Mouse (Mus musculus): ENCODE measurements around the gene Gamt. TPM values are rescaled to one million over a fixed set of nuclear protein-coding genes. Genes with fewer than 3 reads are reported as not detected.

Gamt gene
- total and polyA plus RNA-seq, 3 experiments = 8.3 to 11.0 (median 8.4) TPM

DNA sequence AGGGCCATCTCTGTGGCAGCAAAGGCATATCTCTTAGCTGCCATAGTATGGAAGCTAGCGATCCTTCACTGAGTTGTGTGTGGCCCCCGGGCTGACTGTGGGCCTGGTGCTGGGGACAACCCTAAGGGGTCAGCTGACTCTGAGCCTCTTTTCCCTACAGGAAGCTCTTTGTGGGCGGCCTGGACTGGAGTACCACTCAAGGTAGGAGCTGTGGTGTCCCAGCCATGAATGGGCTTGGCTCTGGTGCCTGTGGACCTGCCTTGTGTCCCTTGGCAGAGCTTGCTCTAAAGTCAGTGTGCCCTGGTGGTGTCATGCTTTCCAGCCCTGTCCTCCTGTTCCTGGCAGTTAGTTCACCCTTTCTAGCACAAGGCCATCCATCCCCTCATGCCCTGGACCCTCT is 13.0 kb upstream of the Gamt start:
- Histone ChIP-seq H3K4me3 (no peak overlapping the region), H3K36me3 (ENCODE audit: control insufficient read depth, insufficient read depth, low read length) (no peaks in the 10 kb centered on the region), H3K27me3 (ENCODE audit: control insufficient read depth, insufficient read depth, low read length) (no peaks in the 10 kb centered on the region), H3K27ac (no peak overlapping the region), H3K79me2 (replicated peaks; ENCODE audit: control insufficient read depth, insufficient read depth, low read length) (peaks cover 10% of the 10 kb centered on the region), H3K4me1 (ENCODE audit: control insufficient read depth, insufficient read depth, low read length) (peaks cover 21% of the 10 kb centered on the region), H3K9ac (ENCODE audit: low read depth, low read length) (no peak overlapping the region)
- TF ChIP-seq EP300 (IDR thresholded peaks at IDR 0.05; ENCODE audit: insufficient read depth, low read depth, low read length) (no peak), CTCF (IDR thresholded peaks at IDR 0.05) (no peak), POLR2A (IDR thresholded peaks at IDR 0.05; ENCODE audit: insufficient read depth, low read depth, low read length) (no peak)
- 59% methylated on average over 3 of the region's 3 CpGs for WGBS
- no peak for DNase-seq
- intact Hi-C loops (cut with DNase I) = no loop called here

DNA sequence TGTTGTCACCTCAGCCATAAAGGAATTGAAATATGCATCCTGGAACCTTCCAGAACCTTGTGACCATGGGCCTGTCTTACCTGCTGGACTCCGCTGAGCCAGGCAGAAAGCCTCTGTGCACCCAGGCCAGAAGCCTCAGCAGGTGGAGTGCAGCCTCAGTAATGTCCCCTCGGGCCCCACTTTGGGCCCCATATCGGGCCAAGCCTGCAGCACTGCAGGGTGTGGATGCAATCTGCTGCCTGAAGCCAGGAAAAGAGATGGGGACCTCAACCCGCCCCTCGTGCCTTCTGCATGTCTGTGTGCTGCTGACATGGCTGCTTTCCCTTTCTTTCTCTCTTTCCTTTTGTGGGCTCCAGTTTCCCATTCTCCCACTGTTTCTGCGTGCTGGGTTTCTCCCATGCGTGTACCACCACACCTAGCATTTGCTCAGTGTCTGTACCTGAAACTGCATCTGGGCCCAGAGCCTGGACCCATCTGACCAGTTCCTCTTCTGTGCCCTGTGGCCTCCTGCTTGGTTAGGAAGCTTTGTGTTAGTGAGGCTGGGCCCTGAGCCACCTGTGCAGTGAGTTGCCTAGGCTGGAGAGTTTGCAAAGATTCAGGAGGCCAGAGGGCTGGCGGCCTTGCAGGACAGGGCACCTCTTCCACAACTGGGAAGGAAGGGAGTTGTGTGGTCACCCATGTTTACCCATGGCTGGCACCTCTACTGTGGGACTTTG is 11.2 kb upstream of the Gamt start:
- Histone ChIP-seq H3K4me1 (ENCODE audit: control insufficient read depth, insufficient read depth, low read length) (peaks cover 29% of the 10 kb centered on the region), H3K36me3 (ENCODE audit: control insufficient read depth, insufficient read depth, low read length) (peaks cover 3% of the 10 kb centered on the region; the same call in 1 of the 2 replicates), H3K27me3 (ENCODE audit: control insufficient read depth, insufficient read depth, low read length) (no peaks in the 10 kb centered on the region), H3K4me3 (no peak overlapping the region), H3K27ac (no peak overlapping the region), H3K79me2 (replicated peaks; ENCODE audit: control insufficient read depth, insufficient read depth, low read length) (peaks cover 13% of the 10 kb centered on the region), H3K9ac (ENCODE audit: low read depth, low read length) (no peak overlapping the region)
- no peak for DNase-seq
- TF ChIP-seq CTCF (IDR thresholded peaks at IDR 0.05) = no peak
- TF ChIP-seq EP300 (IDR thresholded peaks at IDR 0.05; ENCODE audit: insufficient read depth, low read depth, low read length) = no peak
- no peak for TF ChIP-seq POLR2A (IDR thresholded peaks at IDR 0.05; ENCODE audit: insufficient read depth, low read depth, low read length)
- 63% methylated on average over 8 of the region's 8 CpGs for WGBS
- intact Hi-C loops (cut with DNase I) = no loop called here

- H3K79me2 ChIP-seq (replicated peaks; ENCODE audit: control insufficient read depth, insufficient read depth, low read length) = peaks cover 13% of the 10 kb centered on the region
- peaks cover 6% of the 10 kb centered on the region for H3K36me3 ChIP-seq (ENCODE audit: control insufficient read depth, insufficient read depth, low read length)
- no peak overlapping the region for H3K4me3 ChIP-seq
- H3K9ac ChIP-seq (ENCODE audit: low read depth, low read length) = peak overlapping the region; percentile 10; the same call in 1 of the 2 replicates
- 55% methylated on average over 5 of the region's 5 CpGs for WGBS
- peaks cover 29% of the 10 kb centered on the region for H3K4me1 ChIP-seq (ENCODE audit: control insufficient read depth, insufficient read depth, low read length)
- H3K27me3 ChIP-seq (ENCODE audit: control insufficient read depth, insufficient read depth, low read length) = no peaks in the 10 kb centered on the region
- no peak overlapping the region; the same call in 1 of the 2 replicates for H3K27ac ChIP-seq
- TF ChIP-seq POLR2A (IDR thresholded peaks at IDR 0.05; ENCODE audit: insufficient read depth, low read depth, low read length) = 0 out of 2 replicates have a peak, but pooled peaks have one; percentile 14
- no peak for TF ChIP-seq EP300 (IDR thresholded peaks at IDR 0.05; ENCODE audit: insufficient read depth, low read depth, low read length)
- DNase-seq = no peak
- intact Hi-C loops (cut with DNase I) = no loop called here
Observed at GRCm38 (mm10) chr10:80271186-80271843, 10.5 kb upstream of the Gamt start.

DNA sequence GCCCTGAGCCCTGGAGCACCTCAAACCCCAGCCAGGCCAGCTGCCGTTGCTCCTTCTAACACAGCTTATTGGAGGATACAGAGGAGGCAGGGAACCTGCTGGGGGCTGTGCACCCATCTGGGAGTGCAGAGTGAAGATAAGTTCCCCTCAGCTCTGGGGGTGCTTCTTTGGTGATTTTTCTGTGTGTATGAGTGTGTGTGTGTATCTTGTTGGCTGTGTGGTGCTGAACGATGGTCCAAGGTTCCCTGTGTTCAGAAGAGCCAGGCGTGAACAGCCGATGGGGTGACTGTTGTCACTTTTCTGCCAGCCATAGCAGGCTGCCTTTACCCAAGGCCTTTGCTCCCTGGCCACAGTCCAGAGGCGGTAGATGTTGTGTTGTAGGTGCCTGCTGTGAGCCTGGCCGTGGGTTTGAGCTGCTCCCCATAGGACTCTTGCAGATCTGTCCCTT is 9.9 kb upstream of the Gamt start:
- H3K79me2 ChIP-seq (replicated peaks; ENCODE audit: control insufficient read depth, insufficient read depth, low read length) = peaks cover 13% of the 10 kb centered on the region

DNA sequence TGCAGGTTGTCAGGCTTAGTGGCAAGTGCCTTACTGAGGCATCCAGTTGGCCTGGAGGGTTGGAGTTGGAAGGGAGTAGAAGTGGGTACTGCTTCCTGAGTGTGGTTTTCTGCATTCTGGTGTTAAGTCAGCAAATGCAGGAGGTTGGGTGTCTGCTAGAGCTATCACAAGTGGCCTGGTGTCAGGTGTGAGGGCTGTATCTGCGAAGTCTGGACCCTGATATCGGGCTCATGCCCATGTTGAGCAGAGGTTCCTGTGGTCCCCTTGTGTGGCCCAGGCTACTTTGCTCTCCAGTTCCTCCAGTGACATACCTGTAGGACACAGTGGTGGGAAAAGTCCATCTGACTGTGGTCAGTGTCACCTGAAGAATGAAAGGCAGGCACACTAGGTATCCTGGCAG is 9.3 kb upstream of the Gamt start:
- H3K27ac ChIP-seq = peak overlapping the region; percentile 15; the same call in 1 of the 2 replicates
- peak overlapping the region; percentile 10; the same call in 1 of the 2 replicates for H3K9ac ChIP-seq (ENCODE audit: low read depth, low read length)
- WGBS = 60% methylated on average over 2 of the region's 2 CpGs
- no peak for DNase-seq
- no peak for TF ChIP-seq EP300 (IDR thresholded peaks at IDR 0.05; ENCODE audit: insufficient read depth, low read depth, low read length)
- no peak for TF ChIP-seq CTCF (IDR thresholded peaks at IDR 0.05)
- no peaks in the 10 kb centered on the region for H3K27me3 ChIP-seq (ENCODE audit: control insufficient read depth, insufficient read depth, low read length)
- H3K4me1 ChIP-seq (ENCODE audit: control insufficient read depth, insufficient read depth, low read length) = peaks cover 29% of the 10 kb centered on the region
- peaks cover 7% of the 10 kb centered on the region for H3K36me3 ChIP-seq (ENCODE audit: control insufficient read depth, insufficient read depth, low read length)
- no peak overlapping the region for H3K4me3 ChIP-seq
- intact Hi-C loops (cut with DNase I) = no loop called here
- H3K79me2 ChIP-seq (replicated peaks; ENCODE audit: control insufficient read depth, insufficient read depth, low read length) = peaks cover 13% of the 10 kb centered on the region

More for the DNA sequence above, 9.9 kb upstream of the Gamt start:
- peaks cover 29% of the 10 kb centered on the region for H3K4me1 ChIP-seq (ENCODE audit: control insufficient read depth, insufficient read depth, low read length)
- intact Hi-C loops (cut with DNase I) = no loop called here
- no peak for DNase-seq
- no peak overlapping the region for H3K4me3 ChIP-seq
- TF ChIP-seq CTCF (IDR thresholded peaks at IDR 0.05) (no peak), POLR2A (IDR thresholded peaks at IDR 0.05; ENCODE audit: insufficient read depth, low read depth, low read length) (no peak), EP300 (IDR thresholded peaks at IDR 0.05; ENCODE audit: insufficient read depth, low read depth, low read length) (no peak)
- 36% methylated on average over 6 of the region's 6 CpGs for WGBS
- peak overlapping the region; percentile 10 for H3K9ac ChIP-seq (ENCODE audit: low read depth, low read length)
- no peaks in the 10 kb centered on the region for H3K27me3 ChIP-seq (ENCODE audit: control insufficient read depth, insufficient read depth, low read length)
- H3K36me3 ChIP-seq (ENCODE audit: control insufficient read depth, insufficient read depth, low read length) = peaks cover 7% of the 10 kb centered on the region
- peak overlapping the region; percentile 11; the same call in 1 of the 2 replicates for H3K27ac ChIP-seq

DNA sequence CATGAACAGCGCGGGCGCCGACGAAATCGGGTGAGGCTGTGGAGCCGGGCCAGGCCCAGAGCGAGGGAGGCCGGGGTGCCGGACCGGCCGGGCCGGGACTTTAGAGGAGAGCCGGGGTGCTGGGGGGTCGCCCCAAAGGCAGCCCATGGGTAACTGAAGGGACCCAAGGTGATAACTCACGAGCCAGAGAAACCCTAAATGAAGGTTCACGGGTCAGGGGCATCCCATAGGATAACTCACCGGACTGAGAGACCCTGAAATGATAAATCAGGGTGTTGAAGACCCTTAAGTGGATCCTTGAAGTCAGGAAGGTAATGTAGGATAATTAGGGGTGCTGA is 4.3 kb upstream of the Gamt start:
- intact Hi-C loops (cut with DNase I) = loop anchor here (2.0 to 10.0 kb wide), 2 partner anchors 28 to 280 kb away; partner anchors contain the start of genes Cnn2, Rps15 and Tmem259
- Histone ChIP-seq H3K27me3 (ENCODE audit: control insufficient read depth, insufficient read depth, low read length) (no peaks in the 10 kb centered on the region), H3K79me2 (replicated peaks; ENCODE audit: control insufficient read depth, insufficient read depth, low read length) (peaks cover 8% of the 10 kb centered on the region), H3K36me3 (ENCODE audit: control insufficient read depth, insufficient read depth, low read length) (peaks cover 7% of the 10 kb centered on the region), H3K9ac (ENCODE audit: low read depth, low read length) (peak overlapping the region; percentile 93), H3K4me3 (peak overlapping the region; percentile 90), H3K4me1 (ENCODE audit: control insufficient read depth, insufficient read depth, low read length) (peaks cover 16% of the 10 kb centered on the region), H3K27ac (peak overlapping the region; percentile 99)
- TF ChIP-seq POLR2A (IDR thresholded peaks at IDR 0.05; ENCODE audit: insufficient read depth, low read depth, low read length) = no peak
- no peak for TF ChIP-seq EP300 (IDR thresholded peaks at IDR 0.05; ENCODE audit: insufficient read depth, low read depth, low read length)
- 2% methylated on average over 18 of the region's 18 CpGs for WGBS
- DNase-seq = no peak
